Mouse (Mus musculus): ENCODE results near the gene Cysltr2. TPM values are rescaled to one million over a fixed set of nuclear protein-coding genes. Genes with fewer than 3 reads are reported as not detected.

The Cysltr2 gene
- polyA plus RNA-seq (2014; fragmentation: Illumina TruSeq; extraction: RNeasy Lipid Tissue Mini Kit (QIAGEN cat#74804); ENCODE audit: low read depth, low replicate concordance) = 1.0 TPM

GRCm38 (mm10) chr14:73048937-73049336 lies at the start of gene Cysltr2:
TSS of gene Cysltr2 (minus strand) at chr14:73049114.

Other genes with a start within 250 kb of the Cysltr2 start
- 52.6 TPM for gene Rcbtb2, start 73.9 kb upstream of the Cysltr2 start, polyA plus RNA-seq (2014; fragmentation: Illumina TruSeq; extraction: RNeasy Lipid Tissue Mini Kit (QIAGEN cat#74804); ENCODE audit: low read depth, low replicate concordance)
- 17.7 TPM for gene Lpar6, start 188.8 kb upstream of the Cysltr2 start, polyA plus RNA-seq (2014; fragmentation: Illumina TruSeq; extraction: RNeasy Lipid Tissue Mini Kit (QIAGEN cat#74804); ENCODE audit: low read depth, low replicate concordance)

Data from liver, adult 10 weeks (tissue).